Mouse (Mus musculus) embryonic facial prominence, embryonic 15.5 days (tissue): ENCODE data around the gene Cptp. TPM values are rescaled to one million over a fixed set of nuclear protein-coding genes. Genes with fewer than 3 reads are reported as not detected.
A peak's percentile ranks its signal among the peaks of the same experiment; 100 is the strongest.

Experiments
- ATAC-seq: fragments of 200-750 bp; cut with Nextera tagmentation; 2 replicates; pipeline ENCODE4 v1.8.0; 2017; ENCODE audit warnings: low read depth, moderate TSS enrichment; ENCODE audit not compliant: insufficient number of reproducible peaks, low FRiP score, low TSS enrichment
- H3K27ac ChIP-seq: fragments of 300-500 bp; sonication (generic); replicated peaks from 2 replicates; pipeline ENCODE4 v1.5.1; 2015; ENCODE audit warnings: mild to moderate bottlenecking, inconsistent platforms
- H3K27me3 ChIP-seq: fragments of 300-500 bp; sonication (generic); 2 replicates; pipeline ENCODE4 v1.6.1; 2015; ENCODE audit warnings: inconsistent platforms
- H3K36me3 ChIP-seq: fragments of 300-500 bp; sonication (generic); 2 replicates; pipeline ENCODE4 v1.6.1; 2015; ENCODE audit warnings: mild to moderate bottlenecking, inconsistent platforms
- H3K4me1 ChIP-seq: fragments of 300-500 bp; sonication (generic); 2 replicates; pipeline ENCODE4 v1.6.1; 2015; ENCODE audit warnings: inconsistent platforms
- H3K4me2 ChIP-seq: fragments of 300-500 bp; sonication (generic); replicated peaks from 2 replicates; pipeline ENCODE4 v1.6.1; 2015; ENCODE audit warnings: mild to moderate bottlenecking, inconsistent platforms
- H3K4me3 ChIP-seq: fragments of 300-500 bp; sonication (generic); replicated peaks from 2 replicates; pipeline ENCODE4 v1.5.1; 2015; ENCODE audit warnings: mild to moderate bottlenecking, inconsistent platforms
- H3K9ac ChIP-seq: fragments of 300-500 bp; sonication (generic); 2 replicates; pipeline ENCODE4 v1.6.1; 2015; ENCODE audit warnings: inconsistent platforms
- H3K9me3 ChIP-seq: fragments of 300-500 bp; sonication (generic); replicated peaks from 2 replicates; pipeline ENCODE4 v1.6.1; 2016; ENCODE audit warnings: inconsistent platforms
- WGBS: fragments of 180-500 bp; shearing (Covaris S2); methylation state at CpG from one replicate; pipeline ENCODE4 v1.1.7; 2015; 5-methylcytosine and 5-hydroxymethylcytosine counted together
- polyA plus RNA-seq: library from polyadenylated mRNA; unstranded; fragments of >200 nt; fragmentation: Nextera tagmentation; extraction: Ambion mirVana; gene quantifications from 2 replicates; pipeline ENCODE4 v1.2.1, GENCODE M21; 2015

Gene Cptp
- polyA plus RNA-seq, 1 experiment from 2014 or later = 20.1 TPM

DNA sequence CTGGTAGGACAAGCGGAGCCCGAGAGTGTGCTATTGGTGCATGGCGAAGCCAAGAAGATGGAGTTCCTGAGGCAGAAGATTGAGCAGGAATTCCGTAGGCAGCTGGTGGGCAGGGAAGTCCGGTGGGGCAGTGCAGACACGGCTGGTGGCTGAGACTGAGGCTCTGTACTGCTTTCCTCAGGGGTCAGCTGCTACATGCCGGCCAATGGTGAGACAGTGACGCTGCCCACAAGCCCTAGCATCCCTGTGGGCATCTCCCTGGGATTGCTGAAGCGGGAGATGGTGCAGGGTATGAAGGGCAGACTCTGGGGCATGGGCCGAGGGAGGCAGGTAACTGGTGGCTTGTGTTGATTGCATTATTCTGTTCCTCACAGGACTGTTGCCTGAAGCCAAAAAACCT is 18.4 kb upstream of the Cptp start:
- Histone ChIP-seq H3K4me2 (no peak overlapping the region), H3K4me1 (peaks cover 14% of the 10 kb centered on the region), H3K27ac (no peak overlapping the region), H3K9me3 (no peaks in the 10 kb centered on the region), H3K27me3 (no peaks in the 10 kb centered on the region), H3K36me3 (peaks cover 50% of the 10 kb centered on the region), H3K9ac (no peak overlapping the region), H3K4me3 (no peak overlapping the region)
- no peak for ATAC-seq
- WGBS = 87% methylated on average over 10 of the region's 10 CpGs

DNA sequence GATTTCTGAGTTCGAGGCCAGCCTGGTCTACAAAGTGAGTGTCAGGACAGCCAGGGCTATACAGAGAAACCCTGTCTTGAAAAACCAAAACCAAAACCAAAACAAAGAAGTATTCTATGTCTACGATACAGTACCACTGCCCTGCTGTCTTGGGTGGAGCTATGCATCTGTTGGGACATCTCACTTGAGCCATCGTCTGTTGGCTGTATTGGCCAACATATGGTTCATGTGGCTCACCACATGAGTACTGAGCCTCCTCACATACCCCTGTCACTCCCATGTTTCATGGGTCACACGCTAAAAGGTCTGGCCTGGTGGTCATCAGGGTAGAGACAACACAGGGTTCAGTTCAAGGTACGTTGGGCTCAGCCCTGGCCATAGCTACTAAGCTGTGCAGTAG is 17.1 kb upstream of the Cptp start:
- no peak overlapping the region for H3K27ac ChIP-seq
- WGBS = 91% methylated on average over 5 of the region's 5 CpGs
- H3K36me3 ChIP-seq = peaks cover 50% of the 10 kb centered on the region
- H3K27me3 ChIP-seq = no peaks in the 10 kb centered on the region
- H3K9ac ChIP-seq = no peak overlapping the region
- no peaks in the 10 kb centered on the region for H3K9me3 ChIP-seq
- H3K4me2 ChIP-seq = no peak overlapping the region
- H3K4me3 ChIP-seq = no peak overlapping the region
- peaks cover 13% of the 10 kb centered on the region for H3K4me1 ChIP-seq
- ATAC-seq = no peak

DNA sequence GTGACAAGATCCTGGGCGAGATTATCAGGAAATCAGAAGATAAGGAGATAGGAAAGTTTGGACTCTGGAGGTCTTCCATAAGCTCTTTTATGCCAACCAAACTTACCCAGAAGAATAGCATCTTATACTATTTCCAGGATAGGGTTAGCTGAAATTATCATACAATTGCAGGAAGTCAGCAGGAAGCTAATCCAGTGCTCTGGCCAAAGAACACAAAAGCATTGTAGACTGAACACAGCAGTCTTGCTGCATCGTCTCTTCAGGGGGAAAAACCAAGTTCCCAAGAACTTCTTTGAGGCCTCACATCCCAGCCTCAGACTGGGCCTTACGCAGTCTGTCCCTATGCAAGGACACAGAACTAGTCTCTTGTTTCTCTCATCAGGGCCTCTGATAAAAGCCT is 14.3 kb upstream of the Cptp start:
- ATAC-seq = no peak
- Histone ChIP-seq H3K9me3 (no peaks in the 10 kb centered on the region), H3K27ac (no peak overlapping the region), H3K36me3 (peaks cover 45% of the 10 kb centered on the region), H3K27me3 (no peaks in the 10 kb centered on the region), H3K9ac (no peak overlapping the region), H3K4me2 (no peak overlapping the region), H3K4me1 (no peaks in the 10 kb centered on the region), H3K4me3 (no peak overlapping the region)
- 76% methylated on average over 3 of the region's 3 CpGs for WGBS

DNA sequence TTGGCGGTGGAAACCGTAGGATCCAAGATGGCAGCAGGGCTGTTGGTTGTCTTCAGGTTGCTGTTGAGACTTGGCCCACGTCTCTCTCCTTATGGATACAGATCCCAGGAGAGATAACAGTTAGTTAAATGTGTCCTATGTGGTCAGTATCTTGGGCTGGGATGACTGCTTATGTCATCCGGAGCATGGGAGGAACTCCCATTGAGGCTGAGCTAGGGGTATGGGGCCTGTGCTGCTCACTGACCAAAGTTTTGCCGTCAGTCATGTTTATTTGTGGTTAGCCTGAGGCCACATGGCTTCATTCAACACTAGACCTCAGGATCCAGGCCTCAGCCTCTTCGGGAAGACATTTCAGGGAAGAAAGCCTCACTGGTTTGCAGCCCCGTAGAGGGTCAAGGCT is 2.2 kb upstream of the Cptp start:
- no peak overlapping the region for H3K4me3 ChIP-seq
- peaks cover 26% of the 10 kb centered on the region for H3K4me1 ChIP-seq
- peaks cover 50% of the 10 kb centered on the region for H3K36me3 ChIP-seq
- H3K27ac ChIP-seq = no peak overlapping the region
- no peak overlapping the region for H3K4me2 ChIP-seq
- no peaks in the 10 kb centered on the region for H3K9me3 ChIP-seq
- no peak for ATAC-seq
- no peak overlapping the region for H3K9ac ChIP-seq
- no peaks in the 10 kb centered on the region for H3K27me3 ChIP-seq
- WGBS = 88% methylated on average over 7 of the region's 7 CpGs

DNA sequence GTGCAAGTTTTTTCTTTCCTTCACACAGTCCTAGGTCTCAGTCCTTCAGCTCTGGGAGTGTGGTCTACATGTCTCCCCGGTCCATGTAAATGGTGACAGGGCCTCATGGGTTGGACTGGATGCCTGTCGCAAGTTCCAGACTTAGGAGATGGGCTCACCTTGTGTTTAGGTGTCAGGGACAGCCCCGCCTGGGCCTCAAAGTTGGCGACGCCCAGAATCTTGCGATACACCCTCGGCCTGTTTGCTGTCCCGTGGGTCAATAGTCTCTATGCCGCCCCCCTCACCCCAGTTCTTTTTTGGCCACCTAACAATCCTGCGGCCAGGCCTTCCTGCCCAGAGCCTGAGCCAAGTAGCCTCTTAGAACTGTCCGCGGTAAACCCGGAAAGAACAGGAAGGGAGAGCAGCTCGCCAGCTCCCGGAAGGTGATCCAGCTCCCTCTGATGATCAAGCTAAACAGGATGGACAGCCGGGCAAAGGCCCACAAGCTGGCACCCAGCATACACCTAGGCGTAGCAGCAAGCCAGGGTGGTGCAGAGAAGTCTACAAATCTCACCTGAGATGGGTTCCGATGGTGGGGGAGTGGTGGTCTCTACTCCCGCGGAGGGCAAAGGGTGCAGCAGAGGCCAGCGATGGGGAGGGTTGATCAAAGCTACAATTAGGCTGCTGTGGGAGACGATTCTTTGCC is 484 bp downstream of the Cptp start:
- ATAC-seq = peak; percentile 23; the same call in 1 of the 2 replicates
- no peaks in the 10 kb centered on the region for H3K27me3 ChIP-seq
- H3K4me2 ChIP-seq = peak overlapping the region; percentile 93
- peaks cover 26% of the 10 kb centered on the region for H3K4me1 ChIP-seq
- no peaks in the 10 kb centered on the region for H3K9me3 ChIP-seq
- WGBS = 7% methylated on average over 22 of the region's 22 CpGs
- peak overlapping the region; percentile 71 for H3K9ac ChIP-seq
- H3K36me3 ChIP-seq = peaks cover 47% of the 10 kb centered on the region
- H3K4me3 ChIP-seq = peak overlapping the region; percentile 78
- peak overlapping the region; percentile 39; the same call in 1 of the 2 replicates for H3K27ac ChIP-seq

DNA sequence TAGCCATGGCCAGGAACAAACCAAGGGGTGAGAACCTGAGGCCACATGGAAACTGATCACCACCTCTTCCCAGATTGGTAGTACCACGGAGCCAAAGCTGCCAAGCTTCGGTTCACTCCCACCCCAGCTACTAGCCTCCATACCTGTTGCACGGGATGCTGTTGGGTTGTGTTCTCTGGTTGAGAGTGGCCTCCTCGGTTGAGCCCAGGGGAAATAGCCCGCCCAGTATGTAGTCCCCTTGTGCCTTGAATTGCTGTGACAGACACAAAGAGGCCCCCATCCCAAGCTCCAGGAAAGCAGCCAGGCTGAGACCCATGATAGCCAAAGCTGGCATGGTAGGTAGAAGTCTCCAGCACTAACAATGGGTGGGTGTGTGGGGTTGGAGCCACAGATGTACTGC is 6.2 kb downstream of the Cptp start, which contains the start of gene Tas1r3:
Gene Tas1r3 (minus strand): TSS at position 362 of the 400 bp plus-strand sequence.
- ATAC-seq = no peak
- no peaks in the 10 kb centered on the region for H3K9me3 ChIP-seq
- H3K27me3 ChIP-seq = no peaks in the 10 kb centered on the region
- no peak within 1 kb of the TSS for H3K4me2 ChIP-seq
- H3K4me1 ChIP-seq = peaks cover under 1% of the 10 kb centered on the region; the same call in 1 of the 2 replicates
- H3K36me3 ChIP-seq = peaks cover 52% of the 10 kb centered on the region
- WGBS = 77% methylated on average over 5 of the region's 5 CpGs
- H3K27ac ChIP-seq = no peak within 1 kb of the TSS
- H3K9ac ChIP-seq = no peak within 1 kb of the TSS
- no peak within 1 kb of the TSS for H3K4me3 ChIP-seq

DNA sequence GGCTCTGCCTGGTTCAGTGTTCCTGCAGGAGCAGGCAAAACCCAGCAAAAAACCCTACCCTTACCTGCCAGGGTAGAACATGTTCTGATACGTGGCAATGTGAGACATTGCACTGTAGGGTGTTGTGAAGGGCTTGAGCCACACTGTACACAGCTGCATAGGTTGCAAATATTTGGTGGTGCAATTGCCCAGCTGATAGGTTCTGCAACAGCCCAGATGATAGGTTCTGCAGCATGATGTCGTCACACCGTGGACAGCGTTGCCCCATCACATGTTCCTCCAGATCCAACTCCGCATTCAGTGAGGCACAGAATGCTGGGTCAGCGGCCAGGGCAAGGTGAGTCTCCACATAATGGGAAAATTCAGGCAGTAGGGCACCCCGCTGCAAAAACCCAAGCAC is 7.5 kb downstream of the Cptp start:
- Histone ChIP-seq H3K27me3 (no peaks in the 10 kb centered on the region), H3K4me3 (no peak overlapping the region), H3K27ac (no peak overlapping the region), H3K9ac (no peak overlapping the region), H3K4me2 (no peak overlapping the region), H3K36me3 (peaks cover 61% of the 10 kb centered on the region), H3K9me3 (no peaks in the 10 kb centered on the region), H3K4me1 (no peaks in the 10 kb centered on the region)
- 84% methylated on average over 7 of the region's 7 CpGs for WGBS
- no peak for ATAC-seq

DNA sequence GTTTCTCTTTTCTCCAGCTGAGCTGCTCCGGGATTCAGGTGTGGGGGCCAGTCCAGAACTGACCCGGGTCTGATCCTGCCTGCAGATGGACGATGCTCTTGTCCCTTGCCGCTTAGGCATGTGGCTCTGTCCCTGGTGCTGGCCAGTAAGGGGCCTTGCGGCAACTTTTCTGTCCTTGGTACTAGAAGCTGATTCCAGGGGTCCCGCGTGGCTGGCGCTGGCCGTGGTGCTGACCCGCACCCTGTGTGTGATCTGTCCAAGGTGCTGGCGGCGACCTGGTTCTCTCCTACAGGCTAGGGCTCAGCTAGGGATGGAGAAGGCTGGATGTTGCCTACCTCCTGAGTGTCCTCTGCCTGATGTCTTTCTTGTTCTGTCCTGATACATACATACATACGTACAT is 9.9 kb downstream of the Cptp start:
- no peak for ATAC-seq
- 17% methylated on average over 13 of the region's 13 CpGs for WGBS
- Histone ChIP-seq H3K9ac (no peak overlapping the region), H3K27ac (no peak overlapping the region), H3K9me3 (no peaks in the 10 kb centered on the region), H3K4me3 (no peak overlapping the region), H3K4me2 (no peak overlapping the region), H3K4me1 (no peaks in the 10 kb centered on the region), H3K27me3 (no peaks in the 10 kb centered on the region), H3K36me3 (peaks cover 61% of the 10 kb centered on the region)

DNA sequence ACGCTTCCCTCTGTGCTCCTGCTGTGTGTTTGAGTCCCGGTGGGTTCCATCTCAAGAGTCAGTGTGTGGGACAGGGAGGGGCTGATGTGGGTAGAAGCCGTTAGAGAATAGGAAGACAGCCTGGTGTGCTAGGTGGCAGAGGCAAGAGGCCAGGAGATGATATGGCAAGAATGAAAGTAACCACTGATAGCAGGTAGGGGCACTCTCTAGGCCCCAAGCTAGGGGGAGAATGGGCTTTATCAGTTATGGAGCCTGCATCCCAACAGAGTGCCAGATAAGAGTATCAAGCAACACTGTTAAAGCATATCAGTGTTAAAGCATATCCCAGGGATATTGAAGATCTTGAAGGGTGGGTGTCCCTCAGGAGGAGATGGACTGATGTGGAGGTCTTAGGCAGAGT is 12.4 kb downstream of the Cptp start:
- ATAC-seq = no peak
- 89% methylated on average over 3 of the region's 3 CpGs for WGBS

DNA sequence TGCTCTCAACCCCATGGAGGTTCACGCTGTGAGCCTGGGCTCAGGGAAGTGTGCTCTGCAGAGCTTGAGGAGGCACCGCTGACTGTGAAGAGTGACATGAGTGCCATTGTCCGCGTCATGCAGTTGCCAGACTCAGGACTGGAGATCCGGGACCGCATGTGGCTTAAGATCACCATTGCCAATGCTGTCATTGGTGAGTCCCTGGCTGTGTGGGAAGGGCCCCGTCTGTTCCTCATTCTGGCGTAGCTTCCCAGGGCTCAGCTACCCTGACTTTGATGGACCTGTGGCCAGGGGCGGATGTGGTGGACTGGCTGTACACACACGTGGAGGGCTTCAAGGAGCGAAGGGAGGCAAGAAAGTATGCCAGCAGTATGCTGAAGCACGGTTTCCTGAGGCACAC is 13.2 kb downstream of the Cptp start:
- no peaks in the 10 kb centered on the region for H3K27me3 ChIP-seq
- no peaks in the 10 kb centered on the region for H3K9me3 ChIP-seq
- no peak overlapping the region for H3K4me3 ChIP-seq
- ATAC-seq = no peak
- H3K36me3 ChIP-seq = peaks cover 66% of the 10 kb centered on the region
- WGBS = 91% methylated on average over 12 of the region's 12 CpGs
- H3K9ac ChIP-seq = no peak overlapping the region
- H3K4me1 ChIP-seq = peaks cover 5% of the 10 kb centered on the region; the same call in 1 of the 2 replicates
- H3K4me2 ChIP-seq = no peak overlapping the region
- H3K27ac ChIP-seq = no peak overlapping the region

More for the DNA sequence above, 12.4 kb downstream of the Cptp start:
- no peaks in the 10 kb centered on the region for H3K27me3 ChIP-seq
- H3K4me1 ChIP-seq = peaks cover under 1% of the 10 kb centered on the region; the same call in 1 of the 2 replicates
- H3K9me3 ChIP-seq = no peaks in the 10 kb centered on the region
- no peak overlapping the region for H3K9ac ChIP-seq
- H3K27ac ChIP-seq = no peak overlapping the region
- H3K4me2 ChIP-seq = no peak overlapping the region
- H3K4me3 ChIP-seq = no peak overlapping the region
- peaks cover 69% of the 10 kb centered on the region for H3K36me3 ChIP-seq

DNA sequence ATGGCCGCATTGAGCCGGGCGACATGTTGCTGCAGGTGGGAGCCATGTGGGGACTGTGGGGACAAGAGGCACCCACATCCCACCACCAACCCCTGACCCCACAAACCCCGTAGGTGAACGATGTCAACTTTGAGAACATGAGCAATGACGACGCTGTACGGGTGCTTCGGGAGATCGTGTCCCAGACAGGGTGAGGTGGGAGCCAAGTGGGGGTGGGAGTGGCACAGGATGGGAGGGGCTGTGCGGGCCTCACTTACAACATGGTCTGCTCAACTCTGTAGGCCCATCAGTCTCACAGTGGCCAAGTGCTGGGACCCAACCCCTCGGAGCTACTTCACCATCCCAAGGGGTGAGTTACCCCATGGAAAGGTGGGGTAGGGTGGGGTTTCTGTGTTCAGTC is 14.2 kb downstream of the Cptp start:
- H3K4me1 ChIP-seq = peaks cover 5% of the 10 kb centered on the region; the same call in 1 of the 2 replicates
- no peak overlapping the region for H3K4me3 ChIP-seq
- H3K9ac ChIP-seq = no peak overlapping the region
- no peaks in the 10 kb centered on the region for H3K27me3 ChIP-seq
- ATAC-seq = no peak
- H3K27ac ChIP-seq = no peak overlapping the region
- no peaks in the 10 kb centered on the region for H3K9me3 ChIP-seq
- WGBS = 94% methylated on average over 12 of the region's 12 CpGs
- no peak overlapping the region for H3K4me2 ChIP-seq
- peaks cover 55% of the 10 kb centered on the region for H3K36me3 ChIP-seq

DNA sequence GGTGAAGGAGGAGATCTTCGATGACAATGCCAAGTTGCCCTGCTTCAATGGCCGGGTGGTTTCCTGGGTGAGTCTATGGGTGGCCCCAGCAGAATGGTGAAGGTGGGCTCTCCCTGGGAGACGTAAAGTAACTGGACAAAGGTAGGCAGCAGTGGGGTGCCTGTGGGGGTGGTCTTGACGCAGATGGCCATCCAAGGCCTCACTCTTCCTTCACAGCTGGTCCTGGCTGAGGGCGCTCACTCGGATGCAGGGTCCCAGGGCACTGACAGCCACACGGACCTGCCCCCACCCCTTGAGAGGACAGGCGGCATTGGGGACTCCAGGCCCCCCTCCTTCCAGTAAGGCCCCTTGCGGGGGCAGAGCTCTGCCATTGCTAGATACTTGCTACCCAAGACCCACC is 15.8 kb downstream of the Cptp start:
- no peak overlapping the region for H3K27ac ChIP-seq
- WGBS = 91% methylated on average over 9 of the region's 9 CpGs
- H3K4me3 ChIP-seq = no peak overlapping the region
- H3K27me3 ChIP-seq = no peaks in the 10 kb centered on the region
- H3K9ac ChIP-seq = no peak overlapping the region
- ATAC-seq = no peak
- no peaks in the 10 kb centered on the region for H3K9me3 ChIP-seq
- H3K4me2 ChIP-seq = no peak overlapping the region
- H3K36me3 ChIP-seq = peaks cover 48% of the 10 kb centered on the region
- H3K4me1 ChIP-seq = peaks cover 19% of the 10 kb centered on the region
